Mouse (Mus musculus) liver, embryonic 16.5 days (tissue): ENCODE measurements at regions not wholly inside any gene's neighbourhood (a gene's known extent, or its start where the extent isn't known, plus 50 kb on each side); places are given as distances from the start of the nearest gene placed in this dataset.
A peak's percentile ranks its signal among the peaks of the same experiment; 100 is the strongest.
"Not testable (repeated sequence)": the region's sequence is repeated elsewhere in the genome, so short reads cannot be mapped to it uniquely, and the experiment has no call there.

Experiments used
- ATAC-seq: fragments of 200-750 bp; cut with Nextera tagmentation; 2 replicates; pipeline ENCODE4 v1.8.0; 2017; ENCODE audit warnings: low read depth, mild to moderate bottlenecking, moderate number of reproducible peaks, moderate library complexity
- H3K27ac ChIP-seq: fragments of 300-500 bp; sonication (generic); 2 replicates; pipeline ENCODE4 v1.5.1; 2014; ENCODE audit warnings: mild to moderate bottlenecking, low read length
- H3K27me3 ChIP-seq: fragments of 300-500 bp; sonication (generic); 2 replicates; pipeline ENCODE4 v1.6.1; 2014; ENCODE audit warnings: low read depth, low read length, mixed read lengths; ENCODE audit not compliant: control insufficient read depth, insufficient read depth
- H3K36me3 ChIP-seq: fragments of 300-500 bp; sonication (generic); 2 replicates; pipeline ENCODE4 v1.6.1; 2014; ENCODE audit warnings: mild to moderate bottlenecking; ENCODE audit not compliant: control insufficient read depth, insufficient read depth
- H3K4me1 ChIP-seq: fragments of 300-500 bp; sonication (generic); 2 replicates; pipeline ENCODE4 v1.6.1; 2014; ENCODE audit warnings: low read depth, low read length, mixed read lengths; ENCODE audit not compliant: control insufficient read depth
- H3K4me2 ChIP-seq: fragments of 300-500 bp; sonication (generic); 2 replicates; pipeline ENCODE4 v1.6.1; 2014; ENCODE audit warnings: low read depth, low read length, mixed read lengths
- H3K4me3 ChIP-seq: fragments of 300-500 bp; sonication (generic); 2 replicates; pipeline ENCODE4 v1.5.1; 2014; ENCODE audit warnings: low read depth, mild to moderate bottlenecking, low read length
- H3K9ac ChIP-seq: fragments of 300-500 bp; sonication (generic); 2 replicates; pipeline ENCODE4 v1.6.1; 2014; ENCODE audit warnings: low read depth, low read length
- H3K9me3 ChIP-seq: fragments of 300-500 bp; sonication (generic); replicated peaks from 2 replicates; pipeline ENCODE4 v1.6.1; 2016; ENCODE audit warnings: low read length; ENCODE audit not compliant: control insufficient read depth
- WGBS: fragments of 180-500 bp; shearing (Covaris S2); extraction: QIAGEN DNeasy Blood & Tissue Kit; methylation state at CpG from one replicate; pipeline ENCODE4 v1.1.7; 2014; ENCODE audit not compliant: insufficient replicate concordance; 5-methylcytosine and 5-hydroxymethylcytosine counted together

GRCm38 (mm10) chr13:12726831-12727230 lies 73.0 kb downstream of the Prl2c3 start:
- ATAC-seq, H3K27me3 ChIP-seq: not testable (repeated sequence)

GRCm38 (mm10) chr13:12717972-12718546 lies 81.8 kb downstream of the Prl2c3 start:
- not testable (repeated sequence) for H3K4me3 ChIP-seq, H3K9me3 ChIP-seq, H3K4me2 ChIP-seq, ATAC-seq, H3K4me1 ChIP-seq, H3K27ac ChIP-seq, H3K27me3 ChIP-seq, H3K36me3 ChIP-seq, H3K9ac ChIP-seq
- 54% methylated on average over 7 of the region's 7 CpGs for WGBS

More at GRCm38 (mm10) chr13:12726831-12727230, 73.0 kb downstream of the Prl2c3 start:
- H3K4me2 ChIP-seq, H3K4me1 ChIP-seq, H3K36me3 ChIP-seq, H3K4me3 ChIP-seq, H3K9ac ChIP-seq, H3K27ac ChIP-seq, H3K9me3 ChIP-seq: not testable (repeated sequence)

- no peaks in the 10 kb centered on the region for H3K4me1 ChIP-seq
- WGBS, result 60% methylated on average over 7 of the region's 7 CpGs
Measured at GRCm38 (mm10) chr13:12711471-12712273, 88.2 kb downstream of the Prl2c3 start.

GRCm38 (mm10) chr13:12702804-12703612 lies 96.9 kb downstream of the Prl2c3 start:
- H3K4me3 ChIP-seq, H3K36me3 ChIP-seq, H3K9me3 ChIP-seq, H3K27ac ChIP-seq, H3K27me3 ChIP-seq, H3K4me1 ChIP-seq, H3K9ac ChIP-seq: not testable (repeated sequence)
- ATAC-seq, result peak; percentile 76
- H3K4me2 ChIP-seq, result peak overlapping the region; percentile 17; the same call in 1 of the 2 replicates
- WGBS, result 1% methylated on average over 13 of the region's 27 CpGs

More at GRCm38 (mm10) chr13:12711471-12712273, 88.2 kb downstream of the Prl2c3 start:
- H3K36me3 ChIP-seq, result no peaks in the 10 kb centered on the region
- H3K9ac ChIP-seq, result no peak overlapping the region
- H3K4me3 ChIP-seq, result no peak overlapping the region
- H3K4me2 ChIP-seq, result no peak overlapping the region
- no peaks in the 10 kb centered on the region for H3K27me3 ChIP-seq
- H3K27ac ChIP-seq, result no peak overlapping the region
- no peak for ATAC-seq
- no peaks in the 10 kb centered on the region for H3K9me3 ChIP-seq

GRCm38 (mm10) chr13:12702111-12702803 lies 97.6 kb downstream of the Prl2c3 start:
- H3K9me3 ChIP-seq, H3K4me1 ChIP-seq, H3K4me2 ChIP-seq, H3K27me3 ChIP-seq, H3K9ac ChIP-seq, H3K4me3 ChIP-seq, H3K36me3 ChIP-seq, H3K27ac ChIP-seq: not testable (repeated sequence)
- WGBS, result 0% methylated on average over 15 of the region's 46 CpGs
- ATAC-seq, result peak; percentile 52

GRCm38 (mm10) chr13:12693593-12694118 lies 106.2 kb downstream of the Prl2c3 start:
- 50% methylated on average over 6 of the region's 7 CpGs for WGBS
- H3K4me2 ChIP-seq, H3K27me3 ChIP-seq, H3K9me3 ChIP-seq, H3K27ac ChIP-seq, ATAC-seq, H3K4me3 ChIP-seq, H3K9ac ChIP-seq, H3K36me3 ChIP-seq, H3K4me1 ChIP-seq: not testable (repeated sequence)

GRCm38 (mm10) chr13:12688778-12689177 lies 111.1 kb downstream of the Prl2c3 start:
- not testable (repeated sequence) for H3K27me3 ChIP-seq, H3K9ac ChIP-seq, H3K4me3 ChIP-seq, ATAC-seq, H3K9me3 ChIP-seq, H3K4me2 ChIP-seq, H3K36me3 ChIP-seq, H3K27ac ChIP-seq, H3K4me1 ChIP-seq
- no CpG with 5 or more reads among the region's 1 CpGs for WGBS

GRCm38 (mm10) chr13:12688149-12688548 lies 111.7 kb downstream of the Prl2c3 start:
- H3K27ac ChIP-seq, H3K4me1 ChIP-seq, H3K9me3 ChIP-seq, H3K27me3 ChIP-seq, H3K9ac ChIP-seq, H3K36me3 ChIP-seq, H3K4me2 ChIP-seq, H3K4me3 ChIP-seq, ATAC-seq: not testable (repeated sequence)
- 0% methylated on average over 1 of the region's 5 CpGs for WGBS
